Mouse (Mus musculus) lung, adult 18-20 months (tissue): Measurements from ENCODE around the gene Gm21992.

Source experiments
- DNase-seq, 2 experiments: peaks; one replicate each; pipeline ENCODE4 v3.0.0; 2022; ENCODE audit warnings: mixed read lengths in 2 of 2

The Gm21992 gene

DNA sequence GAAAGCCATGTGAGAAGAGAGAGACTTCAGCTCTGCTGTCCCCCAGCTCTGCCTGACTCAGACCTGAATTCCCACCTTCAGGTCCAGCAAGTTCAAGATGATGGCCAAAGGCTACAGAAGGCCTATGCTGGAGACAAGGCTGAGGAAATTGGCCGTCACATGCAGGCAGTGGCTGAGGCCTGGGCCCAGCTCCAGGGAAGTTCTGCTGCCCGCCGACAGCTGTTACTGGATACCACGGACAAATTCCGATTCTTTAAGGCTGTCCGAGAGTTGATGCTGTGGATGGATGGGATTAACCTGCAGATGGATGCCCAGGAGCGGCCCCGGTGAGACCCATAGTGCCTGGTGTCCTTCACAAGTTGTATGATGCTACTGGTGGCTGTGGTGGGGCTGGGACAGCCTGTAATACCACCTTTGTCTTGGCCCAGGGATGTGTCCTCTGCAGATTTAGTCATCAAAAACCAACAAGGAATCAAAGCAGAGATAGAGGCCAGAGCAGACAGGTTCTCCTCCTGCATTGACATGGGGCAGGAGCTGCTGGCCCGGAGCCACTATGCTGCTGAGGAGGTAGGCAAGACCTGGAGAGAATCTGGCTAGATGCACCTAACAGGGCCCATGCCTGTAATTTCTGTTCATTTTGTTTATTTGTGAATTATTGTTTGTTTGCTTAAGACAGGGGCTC, 63.6 kb downstream of the Gm21992 start:
- DNase-seq = no peak

DNA sequence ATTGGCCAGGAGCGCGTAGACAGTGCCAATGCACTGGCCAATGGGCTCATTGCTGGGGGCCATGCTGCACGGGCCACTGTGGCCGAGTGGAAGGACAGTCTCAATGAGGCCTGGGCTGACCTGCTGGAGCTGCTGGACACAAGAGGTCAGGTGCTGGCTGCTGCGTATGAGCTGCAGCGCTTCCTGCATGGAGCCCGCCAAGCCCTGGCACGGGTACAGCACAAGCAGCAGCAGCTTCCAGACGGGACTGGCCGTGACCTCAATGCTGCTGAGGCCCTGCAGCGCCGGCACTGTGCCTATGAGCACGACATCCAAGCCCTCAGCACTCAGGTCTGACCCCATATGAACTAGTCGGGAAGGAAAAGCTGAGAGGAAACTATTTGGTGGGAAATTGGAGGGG, 64.8 kb downstream of the Gm21992 start:
- no peak for DNase-seq

DNA sequence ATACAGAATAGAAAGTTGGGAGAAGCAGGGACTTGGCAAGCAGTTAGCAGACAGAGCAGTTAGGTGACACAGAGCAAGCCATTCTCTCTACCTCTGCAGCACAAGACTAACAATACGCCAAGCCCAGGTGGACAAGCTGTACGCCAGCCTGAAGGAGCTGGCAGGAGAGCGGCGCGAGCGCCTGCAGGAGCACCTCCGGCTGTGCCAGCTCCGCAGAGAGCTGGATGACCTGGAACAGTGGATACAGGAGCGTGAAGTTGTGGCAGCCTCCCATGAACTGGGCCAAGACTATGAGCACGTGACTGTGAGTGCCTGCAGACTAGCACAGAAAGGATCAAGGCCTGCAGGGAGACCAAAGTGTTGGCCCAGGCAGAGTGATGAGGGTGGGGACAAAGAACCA, 65.7 kb downstream of the Gm21992 start:
- DNase-seq = no peak

DNA sequence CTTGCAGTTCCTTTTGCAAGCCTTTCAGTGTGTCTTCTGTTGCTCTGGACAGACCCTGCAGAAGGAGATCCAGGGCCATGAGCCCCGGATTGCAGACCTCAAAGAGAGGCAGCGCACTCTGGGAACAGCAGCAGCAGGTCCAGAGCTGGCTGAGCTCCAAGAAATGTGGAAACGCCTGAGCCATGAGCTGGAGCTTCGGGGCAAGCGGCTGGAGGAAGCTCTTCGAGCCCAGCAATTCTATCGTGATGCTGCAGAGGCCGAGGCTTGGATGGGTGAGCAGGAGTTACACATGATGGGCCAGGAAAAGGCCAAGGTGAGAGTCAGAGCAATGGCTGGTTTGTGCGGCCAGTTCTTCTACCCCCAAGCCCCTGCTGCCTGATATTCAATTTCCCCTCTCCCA, 66.4 kb downstream of the Gm21992 start:
- DNase-seq = no peak

DNA sequence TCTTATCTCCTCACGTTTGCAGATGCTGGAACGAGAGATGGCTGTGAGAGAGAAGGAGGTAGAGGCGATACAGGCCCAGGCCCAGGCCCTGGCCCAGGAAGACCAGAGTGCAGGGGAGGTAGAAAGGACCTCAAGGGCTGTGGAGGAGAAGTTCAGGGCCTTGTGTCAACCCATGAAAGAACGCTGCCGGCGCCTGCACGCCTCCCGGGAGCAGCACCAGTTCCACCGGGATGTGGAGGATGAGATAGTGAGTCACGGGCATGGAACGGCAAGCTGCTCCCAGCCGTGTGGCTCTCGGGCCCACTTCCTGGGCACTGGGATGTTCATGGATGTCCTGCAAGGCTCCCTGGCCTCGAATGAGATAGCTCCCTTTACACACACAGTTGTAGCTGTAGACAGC, 67.4 kb downstream of the Gm21992 start:
- no peak for DNase-seq

DNA sequence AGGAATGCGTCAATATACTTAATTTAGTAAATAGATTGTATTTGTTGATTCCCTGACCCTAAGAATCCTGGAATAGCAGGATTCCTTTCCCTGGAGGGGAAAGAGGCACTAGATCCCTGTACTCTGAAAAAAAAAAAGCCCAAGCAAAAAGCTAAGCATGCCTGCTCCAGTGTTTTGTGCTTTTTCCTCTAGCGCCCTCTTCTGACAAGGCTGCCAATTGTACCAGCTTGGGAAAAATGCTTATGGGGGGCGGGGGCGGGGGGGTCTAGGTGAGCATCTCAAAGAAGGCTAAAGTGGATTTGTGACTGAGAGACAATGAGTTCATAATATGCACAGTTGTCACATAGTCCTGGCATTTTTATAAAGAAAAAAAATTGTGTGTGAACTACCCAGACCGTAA, 67.9 kb downstream of the Gm21992 start:
- no peak for DNase-seq

DNA sequence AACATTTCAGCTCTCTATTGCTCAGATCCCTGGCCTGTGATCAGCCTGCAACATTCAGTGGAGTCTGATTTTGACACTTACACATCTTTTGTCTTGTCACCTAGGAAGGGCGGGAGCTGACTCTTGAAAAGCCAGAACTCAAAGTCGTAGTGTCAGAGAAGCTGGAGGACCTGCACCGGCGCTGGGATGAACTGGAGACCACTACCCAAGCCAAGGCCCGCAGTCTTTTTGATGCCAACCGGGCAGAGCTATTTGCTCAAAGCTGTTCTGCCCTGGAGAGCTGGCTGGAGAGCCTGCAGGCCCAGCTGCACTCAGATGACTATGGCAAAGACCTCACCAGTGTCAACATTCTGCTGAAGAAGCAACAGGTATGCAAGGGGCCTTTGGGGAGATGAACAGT, 69.2 kb downstream of the Gm21992 start:
- no peak for DNase-seq

DNA sequence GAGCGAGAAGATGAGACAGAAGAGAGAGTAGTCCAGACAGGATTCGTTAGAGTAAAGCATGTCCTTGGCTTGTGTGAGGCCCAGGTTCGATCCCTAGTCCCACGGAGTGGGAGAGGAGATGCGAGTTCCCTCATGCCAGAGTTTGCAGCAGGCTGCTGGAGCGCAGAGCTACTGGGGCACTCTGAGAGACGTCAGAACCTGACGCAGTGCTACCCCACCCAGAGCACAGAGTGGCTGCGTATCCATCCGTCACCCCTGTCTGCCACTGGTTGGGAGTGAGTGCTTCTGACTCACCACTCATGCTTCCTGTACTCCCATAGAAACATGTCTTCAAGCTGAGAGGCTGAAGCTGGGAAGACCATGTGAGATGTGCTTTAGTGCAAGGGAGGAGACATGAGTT, 69.9 kb downstream of the Gm21992 start:
- DNase-seq = no peak

DNA sequence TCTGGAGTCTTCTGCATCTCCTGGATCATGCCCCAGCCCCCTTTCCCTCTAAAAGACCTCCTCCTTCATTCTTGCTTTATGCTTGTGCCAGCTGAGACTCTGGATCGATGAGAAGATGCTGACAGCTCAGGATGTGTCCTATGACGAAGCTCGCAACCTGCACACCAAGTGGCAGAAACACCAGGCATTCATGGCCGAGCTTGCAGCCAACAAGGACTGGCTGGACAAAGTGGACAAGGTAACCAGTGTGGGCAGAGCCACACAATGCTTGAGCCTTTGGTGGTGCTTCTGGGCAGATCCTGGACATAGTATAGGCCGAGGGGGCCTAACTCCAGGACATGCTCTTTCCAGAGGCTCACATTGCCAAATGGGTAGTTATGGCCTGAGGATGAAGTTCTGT, 71.7 kb downstream of the Gm21992 start:
- no peak for DNase-seq

DNA sequence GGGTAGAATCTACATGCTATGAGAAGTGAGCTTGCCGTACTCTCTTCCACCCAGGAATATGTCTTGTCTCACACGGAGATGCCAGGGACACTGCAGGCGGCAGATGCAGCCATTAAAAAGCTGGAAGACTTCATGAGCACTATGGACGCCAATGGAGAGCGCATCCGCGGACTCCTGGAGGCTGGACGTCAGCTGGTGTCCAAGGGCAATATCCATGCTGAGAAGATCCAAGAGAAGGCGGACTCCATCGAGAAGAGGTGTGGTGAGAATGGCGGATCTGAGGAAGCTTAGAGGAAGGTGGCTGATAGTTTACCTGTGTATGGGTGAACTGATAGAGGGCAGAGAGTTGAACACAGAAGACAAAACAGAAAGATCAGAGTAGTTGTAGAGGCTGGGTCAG, 72.4 kb downstream of the Gm21992 start:
- no peak for DNase-seq

DNA sequence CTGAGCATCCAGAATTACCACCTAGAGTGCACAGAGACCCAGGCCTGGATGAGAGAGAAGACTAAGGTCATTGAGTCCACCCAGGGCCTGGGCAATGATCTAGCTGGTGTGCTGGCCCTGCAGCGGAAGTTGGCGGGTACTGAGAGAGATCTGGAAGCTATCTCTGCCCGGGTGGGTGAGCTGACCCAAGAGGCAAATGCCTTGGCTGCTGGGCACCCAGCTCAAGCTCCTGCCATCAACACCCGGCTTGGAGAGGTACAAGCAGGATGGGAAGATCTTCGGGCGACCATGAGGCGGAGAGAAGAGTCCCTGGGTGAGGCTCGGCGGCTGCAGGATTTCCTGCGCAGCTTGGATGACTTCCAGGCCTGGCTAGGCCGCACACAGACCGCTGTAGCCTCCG, 73.5 kb downstream of the Gm21992 start:
- no peak for DNase-seq

DNA sequence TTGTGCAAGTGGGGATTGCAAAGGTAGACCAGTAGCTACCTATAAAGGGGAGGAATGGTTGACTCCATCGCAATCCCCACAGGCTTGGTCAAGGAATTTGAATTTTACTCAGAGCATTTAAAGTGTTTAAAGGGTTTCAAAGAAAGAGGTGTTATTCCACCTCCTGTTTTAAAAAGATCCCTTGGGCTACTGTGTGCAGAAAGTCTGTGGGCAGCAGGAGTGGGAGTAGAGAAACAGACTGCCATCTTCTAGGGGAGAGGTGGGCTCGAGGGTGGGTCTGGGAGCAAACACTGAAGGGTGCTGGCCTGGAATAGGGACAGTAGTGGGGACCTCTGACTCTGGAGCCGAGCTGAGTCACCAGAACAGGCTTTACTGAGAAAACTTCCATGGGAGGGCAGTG, 78.4 kb downstream of the Gm21992 start:
- DNase-seq = no peak

DNA sequence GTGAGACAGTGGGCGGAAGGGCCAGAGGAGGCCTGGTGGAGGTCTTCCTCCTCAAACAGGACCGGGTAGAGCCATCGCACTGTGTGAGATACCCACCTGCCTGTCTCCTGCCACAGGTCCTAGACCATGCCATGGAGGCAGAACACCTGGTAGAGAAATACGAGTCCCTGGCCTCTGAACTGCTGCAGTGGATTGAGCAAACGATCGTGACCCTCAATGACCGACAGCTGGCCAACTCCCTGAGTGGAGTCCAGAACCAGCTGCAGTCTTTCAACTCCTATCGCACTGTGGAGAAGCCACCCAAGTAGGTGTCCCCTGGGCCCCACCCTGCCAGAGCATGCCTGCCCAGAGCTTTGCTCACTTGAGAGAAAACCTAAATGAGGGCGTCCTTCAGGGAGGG, 82.2 kb downstream of the Gm21992 start:
- no peak for DNase-seq

DNA sequence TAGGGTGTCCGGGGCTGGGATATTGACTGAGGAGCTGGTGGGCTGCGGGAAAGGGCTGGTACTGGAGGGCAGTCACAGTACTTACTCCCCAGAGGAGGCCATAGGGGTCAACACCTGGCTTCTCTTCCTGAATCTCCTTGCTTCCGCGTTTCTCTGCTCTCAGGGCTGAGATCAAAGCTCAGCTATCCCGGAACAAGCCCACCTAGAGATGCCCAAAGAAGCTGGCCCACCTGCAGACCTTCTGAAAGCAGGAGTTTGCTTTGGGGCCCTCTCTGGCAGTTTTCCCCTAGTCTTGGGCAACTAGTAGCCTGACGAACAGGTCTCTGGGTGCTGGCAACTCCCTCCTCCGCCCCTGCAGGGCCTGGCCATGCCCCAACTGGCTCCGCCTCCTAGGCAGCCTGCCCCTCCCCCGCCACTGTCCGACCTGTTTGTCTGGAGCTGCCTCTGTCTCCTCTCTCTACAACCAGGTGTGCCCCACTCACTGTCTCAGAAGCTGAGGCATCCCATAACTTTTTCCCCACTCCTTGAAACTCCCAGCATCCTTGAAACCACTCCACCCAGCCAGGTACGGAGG, 90.7 kb downstream of the Gm21992 start:
- peak; percentile 88 to 92 for DNase-seq

DNA sequence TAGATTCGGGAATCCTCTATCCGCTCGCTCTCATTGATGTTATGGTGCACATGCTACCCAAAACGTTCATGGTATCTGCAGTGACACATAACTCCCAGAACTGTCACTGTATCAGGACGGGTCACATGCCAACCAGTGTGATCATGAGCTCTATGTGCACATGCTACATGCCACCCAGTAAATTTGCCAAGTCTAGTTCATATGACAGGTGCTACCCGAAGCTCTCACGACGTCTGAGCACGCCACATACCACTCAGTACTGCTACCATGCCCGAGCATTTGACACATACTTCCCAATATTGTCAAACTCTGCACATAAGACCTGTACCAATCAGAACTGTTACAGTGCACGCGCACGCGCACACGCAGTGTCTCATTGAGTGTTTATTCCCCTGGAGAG, 91.3 kb downstream of the Gm21992 start:
- peak in 1 of 2 experiments; percentile 33 for DNase-seq

DNA sequence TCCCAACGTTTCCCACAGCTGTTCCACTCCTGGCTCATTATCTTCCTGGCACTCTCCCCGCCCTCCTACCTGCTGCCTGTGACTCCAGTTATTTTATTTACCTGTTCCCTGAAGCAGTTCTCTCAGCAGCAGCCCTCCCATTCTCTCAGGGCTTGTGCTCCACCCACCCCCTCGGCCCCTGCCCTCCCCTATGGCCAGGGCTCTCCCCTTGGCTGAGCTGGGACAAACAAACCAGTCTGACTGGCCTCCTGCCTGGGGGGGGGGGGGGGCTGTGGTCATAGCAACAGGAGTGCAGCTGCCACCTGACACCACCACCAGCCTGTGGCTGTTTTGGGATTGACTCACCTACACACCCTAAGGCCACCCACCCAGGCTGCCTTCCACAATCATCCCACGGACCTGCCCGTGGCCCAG, 92.1 kb downstream of the Gm21992 start:
- peak; percentile 81 to 90 for DNase-seq

DNA sequence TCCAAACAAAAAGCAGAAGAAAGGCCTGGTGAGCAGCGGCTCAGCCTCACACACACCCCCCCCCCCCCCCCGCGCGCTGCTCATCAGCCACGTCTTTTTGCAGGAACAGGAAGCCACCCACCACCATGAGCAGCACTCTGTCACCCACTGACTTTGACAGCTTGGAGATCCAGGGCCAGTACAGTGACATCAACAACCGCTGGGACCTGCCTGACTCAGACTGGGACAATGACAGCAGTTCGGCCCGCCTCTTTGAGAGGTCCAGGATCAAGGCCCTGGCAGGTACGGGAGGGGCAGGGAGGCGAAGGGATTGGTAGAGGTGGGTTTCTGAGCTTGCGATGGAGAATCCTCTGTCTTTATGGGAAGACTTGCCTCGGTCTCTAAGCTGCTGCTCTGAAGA, 92.7 kb downstream of the Gm21992 start:
- peak in 1 of 2 experiments; percentile 29 for DNase-seq

DNA sequence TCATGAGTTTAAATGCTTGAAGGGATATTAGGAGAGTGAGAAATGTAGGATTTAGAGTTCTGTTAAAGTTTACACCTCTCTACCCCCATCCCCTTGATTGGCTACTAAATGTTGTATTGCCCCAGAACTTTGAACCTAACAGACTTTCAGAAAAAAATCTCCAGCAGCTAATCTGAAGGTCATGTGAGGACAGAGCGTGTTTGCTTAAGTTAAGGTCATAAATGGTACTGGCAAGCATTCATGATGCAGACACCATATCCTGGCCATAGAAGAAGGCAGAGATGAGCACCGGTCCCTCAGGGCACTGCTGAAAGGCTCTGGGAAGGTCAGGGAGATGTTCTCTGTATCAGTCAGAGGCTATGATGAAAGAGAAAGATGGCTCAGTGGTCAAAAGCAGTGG, 94.1 kb downstream of the Gm21992 start:
- no peak for DNase-seq

DNA sequence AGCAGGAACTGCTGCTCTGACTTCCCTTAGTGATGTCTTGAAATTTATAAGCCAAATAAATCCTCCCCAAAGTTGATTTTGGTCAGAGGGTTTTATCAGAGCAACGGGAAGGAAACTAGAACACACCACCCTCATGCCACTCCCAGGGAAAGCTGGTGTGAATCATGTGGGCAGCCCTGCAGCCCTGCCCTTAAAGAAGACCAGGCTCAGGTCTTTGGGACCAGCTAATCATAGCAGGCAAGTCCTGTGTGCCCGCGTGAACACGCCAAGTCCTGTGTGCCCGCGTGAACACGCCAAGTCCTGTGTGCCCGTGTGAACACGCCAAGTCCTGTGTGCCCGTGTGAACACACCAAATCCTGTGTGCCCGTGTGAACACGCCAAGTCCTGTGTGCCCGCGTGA, 94.7 kb downstream of the Gm21992 start:
- no peak for DNase-seq

DNA sequence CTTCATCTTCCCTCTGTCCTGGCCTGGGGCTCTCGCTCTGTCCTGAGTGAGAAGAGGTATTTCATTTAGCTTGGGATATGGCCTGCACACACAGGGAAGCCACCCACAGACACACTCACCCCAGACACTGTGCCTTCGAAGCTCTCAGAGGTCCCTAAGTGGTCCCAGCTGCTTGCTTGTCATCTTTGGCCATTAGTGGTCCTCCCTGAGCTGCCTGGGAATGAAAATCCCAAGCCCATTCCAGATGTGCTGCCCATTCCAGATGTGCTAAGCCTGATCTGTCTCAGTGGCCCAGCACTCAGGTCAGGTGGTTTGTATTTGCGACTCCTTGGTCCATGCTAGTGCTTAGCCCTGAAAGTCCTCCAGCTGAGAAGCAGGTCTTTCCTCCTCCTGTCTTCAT, 97.5 kb downstream of the Gm21992 start:
- no peak for DNase-seq

DNA sequence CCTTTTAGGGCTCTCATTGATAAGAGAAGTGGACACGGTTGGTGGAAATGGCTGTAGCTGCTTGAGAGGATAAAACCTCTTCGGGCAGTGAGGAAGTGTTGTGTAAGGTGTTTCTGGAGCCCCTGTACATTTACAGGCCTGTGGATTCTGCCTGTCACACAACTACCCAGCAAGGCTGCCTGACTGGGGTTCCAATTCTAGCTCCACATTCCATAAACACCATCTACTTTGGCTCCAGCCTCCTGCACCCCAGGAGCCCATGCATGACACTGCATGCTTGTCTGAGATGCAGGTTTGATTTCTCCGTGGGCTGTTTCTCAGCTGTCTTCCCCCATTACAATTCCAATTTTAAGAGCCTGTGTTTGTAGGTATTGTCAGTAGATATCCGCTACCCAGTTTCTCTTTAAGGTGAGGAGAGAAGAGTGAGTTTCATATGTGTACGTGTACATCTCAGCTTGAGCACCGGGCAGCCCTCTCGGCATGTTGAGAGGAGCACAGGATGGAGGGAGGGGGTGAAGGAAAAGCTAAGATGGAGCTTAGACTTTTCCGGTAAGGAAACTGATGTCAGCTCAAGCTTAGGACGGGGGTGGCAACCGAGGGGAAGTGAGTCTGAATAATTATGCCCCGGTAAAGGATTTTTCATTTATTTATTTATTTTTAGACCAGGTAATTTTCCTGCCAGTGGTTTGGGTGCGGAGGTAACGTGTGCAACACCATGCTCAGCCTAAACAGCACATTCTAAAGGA, 98.5 kb downstream of the Gm21992 start:
- DNase-seq = no peak

DNA sequence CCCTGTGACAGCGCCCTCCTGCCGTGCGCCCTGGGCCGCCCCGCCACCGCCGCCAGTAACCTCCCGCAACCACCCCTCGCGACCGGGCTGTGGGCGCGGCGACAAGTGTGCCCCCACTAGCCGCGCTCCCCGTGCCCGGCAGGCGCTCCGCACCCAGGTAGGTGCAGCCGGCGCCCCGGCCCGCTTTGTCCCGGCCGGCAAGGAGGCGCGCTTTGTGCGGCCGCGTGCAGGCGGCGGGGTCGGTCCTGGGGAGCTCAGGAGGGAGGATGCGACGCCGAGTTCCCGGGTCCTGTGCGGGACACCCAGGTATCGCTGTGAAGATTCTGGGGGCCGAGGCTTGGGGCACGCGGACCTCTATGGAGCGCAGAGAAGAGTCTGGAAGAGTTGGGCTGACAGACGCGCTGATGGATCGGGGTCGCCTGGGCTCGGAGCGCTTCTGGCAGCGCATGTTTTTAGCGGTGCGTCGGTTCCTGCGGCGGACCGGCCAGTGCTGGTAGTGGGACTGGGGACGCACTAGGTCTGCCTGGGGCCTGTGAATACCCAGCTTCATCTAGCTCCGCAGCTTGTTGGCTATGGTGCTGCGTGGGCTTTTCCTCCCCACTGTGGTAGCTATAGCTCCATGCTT, 99.1 kb downstream of the Gm21992 start:
- no peak for DNase-seq

DNA sequence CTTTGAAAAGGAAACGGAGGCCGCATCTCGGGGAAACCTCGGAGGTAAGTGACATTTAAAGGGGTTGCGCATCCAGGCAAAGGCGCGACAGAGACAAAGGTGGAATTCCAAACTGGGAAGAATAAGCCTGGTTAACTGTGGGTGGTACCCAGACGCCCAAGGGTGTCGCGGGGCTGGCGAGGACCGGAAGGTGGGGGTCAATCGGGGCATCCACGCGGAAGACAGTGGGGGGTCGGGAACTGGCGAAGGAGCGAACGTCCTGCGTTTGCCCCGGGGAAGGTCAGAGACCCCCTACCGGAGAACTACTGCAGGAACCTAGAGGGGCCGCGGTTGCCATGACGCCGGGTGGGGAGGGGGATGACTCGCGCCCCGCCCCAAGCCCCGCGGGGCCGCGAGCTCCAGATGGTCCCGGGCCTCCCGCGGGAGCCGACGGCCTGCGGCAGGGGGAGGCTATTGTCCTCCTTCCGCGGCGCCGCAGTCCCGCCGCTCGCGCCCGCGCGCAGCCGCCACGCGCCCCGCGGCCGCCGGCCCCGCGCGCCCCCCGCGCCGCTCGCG, 99.7 kb downstream of the Gm21992 start:
- DNase-seq = no peak
